Mouse (Mus musculus) liver, embryonic 14.5 days (tissue): ENCODE data around the gene Arhgap9.

Experiments used
- CTCF ChIP-seq: IDR thresholded peaks from 2 replicates; pipeline ENCODE4 v1.5.1; 2016; ENCODE audit warnings: antibody characterized with exemption, low read depth, control low read depth
- EP300 ChIP-seq: IDR thresholded peaks from 2 replicates; pipeline ENCODE4 v1.6.1; 2016; ENCODE audit warnings: antibody characterized with exemption, low read depth

- TF ChIP-seq EP300 (no peak), CTCF (no peak)
These were observed 19.0 kb downstream of the Arhgap9 start for GRCm38 (mm10) chr10:127340577-127341359.
